Mouse (Mus musculus) limb, embryonic 12.5 days (tissue): ENCODE measurements at regions not wholly inside any gene's neighbourhood (a gene's known extent, or its start where the extent isn't known, plus 50 kb on each side); places are given as distances from the start of the nearest gene placed in this dataset.
A peak's percentile ranks its signal among the peaks of the same experiment; 100 is the strongest.

Experiments
- ATAC-seq: fragments of 200-750 bp; cut with Nextera tagmentation; 2 replicates; pipeline ENCODE4 v1.8.0; 2017; ENCODE audit warnings: low read depth, moderate TSS enrichment; ENCODE audit not compliant: insufficient number of reproducible peaks, insufficient read depth, low FRiP score, low TSS enrichment
- H3K27ac ChIP-seq: fragments of 300-500 bp; sonication (generic); 2 replicates; pipeline ENCODE4 v1.5.1; 2016; ENCODE audit warnings: mild to moderate bottlenecking, moderate library complexity
- H3K27me3 ChIP-seq: fragments of 300-500 bp; sonication (generic); 2 replicates; pipeline ENCODE4 v1.6.1; 2016; ENCODE audit warnings: mild to moderate bottlenecking, moderate library complexity
- H3K36me3 ChIP-seq: fragments of 300-500 bp; sonication (generic); 2 replicates; pipeline ENCODE4 v1.6.1; 2016; ENCODE audit warnings: mild to moderate bottlenecking, moderate library complexity
- H3K4me1 ChIP-seq: fragments of 300-500 bp; sonication (generic); replicated peaks from 2 replicates; pipeline ENCODE4 v1.6.1; 2016
- H3K4me2 ChIP-seq: fragments of 300-500 bp; sonication (generic); 2 replicates; pipeline ENCODE4 v1.6.1; 2016; ENCODE audit warnings: mild to moderate bottlenecking, moderate library complexity
- H3K4me3 ChIP-seq: fragments of 300-500 bp; sonication (generic); replicated peaks from 2 replicates; pipeline ENCODE4 v1.5.1; 2016; ENCODE audit warnings: mild to moderate bottlenecking
- H3K9ac ChIP-seq: fragments of 300-500 bp; sonication (generic); replicated peaks from 2 replicates; pipeline ENCODE4 v1.6.1; 2016; ENCODE audit warnings: mild to moderate bottlenecking, moderate library complexity
- H3K9me3 ChIP-seq: fragments of 300-500 bp; sonication (generic); 2 replicates; pipeline ENCODE4 v1.6.1; 2016; ENCODE audit warnings: mild to moderate bottlenecking, moderate library complexity
- WGBS: fragments of 180-500 bp; shearing (Covaris S2); methylation state at CpG from one replicate; pipeline ENCODE4 v1.1.7; 2016; 5-methylcytosine and 5-hydroxymethylcytosine counted together

DNA sequence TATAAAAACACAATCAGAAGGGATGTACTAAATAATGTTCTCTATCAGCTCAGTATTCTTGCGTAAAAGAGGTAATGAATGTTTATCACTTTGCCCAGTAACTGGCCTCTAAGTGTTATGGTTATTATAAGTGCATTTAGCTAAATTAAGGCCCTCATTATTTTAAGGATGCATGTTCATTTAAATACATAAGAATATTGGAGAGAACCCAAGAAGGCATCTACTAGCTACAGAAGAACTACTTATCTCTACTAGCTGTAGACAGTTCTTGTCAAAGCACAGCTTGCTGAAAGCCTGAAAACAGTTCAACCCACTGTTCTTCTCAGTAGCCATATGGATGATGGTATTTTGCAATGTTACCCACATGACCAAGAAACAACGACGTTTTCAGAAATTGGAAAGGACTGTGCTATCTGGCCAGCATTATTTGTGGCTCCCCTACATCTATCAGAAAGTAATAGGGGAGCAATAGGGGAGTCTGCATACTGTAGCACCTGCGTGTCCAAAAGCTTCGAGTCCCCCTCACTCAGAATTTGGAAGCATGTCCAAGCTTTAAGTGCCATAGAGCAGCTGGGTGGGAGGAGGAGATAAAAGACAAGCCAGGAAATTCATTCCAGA, 637.6 kb downstream of the Stpg2 start:
- Histone ChIP-seq H3K27me3 (no peaks in the 10 kb centered on the region), H3K9me3 (no peaks in the 10 kb centered on the region), H3K4me3 (no peak overlapping the region), H3K36me3 (no peaks in the 10 kb centered on the region), H3K27ac (no peak overlapping the region), H3K9ac (no peak overlapping the region), H3K4me1 (no peaks in the 10 kb centered on the region), H3K4me2 (no peak overlapping the region)
- WGBS = 84% methylated on average over 5 of the region's 5 CpGs
- ATAC-seq = no peak

DNA sequence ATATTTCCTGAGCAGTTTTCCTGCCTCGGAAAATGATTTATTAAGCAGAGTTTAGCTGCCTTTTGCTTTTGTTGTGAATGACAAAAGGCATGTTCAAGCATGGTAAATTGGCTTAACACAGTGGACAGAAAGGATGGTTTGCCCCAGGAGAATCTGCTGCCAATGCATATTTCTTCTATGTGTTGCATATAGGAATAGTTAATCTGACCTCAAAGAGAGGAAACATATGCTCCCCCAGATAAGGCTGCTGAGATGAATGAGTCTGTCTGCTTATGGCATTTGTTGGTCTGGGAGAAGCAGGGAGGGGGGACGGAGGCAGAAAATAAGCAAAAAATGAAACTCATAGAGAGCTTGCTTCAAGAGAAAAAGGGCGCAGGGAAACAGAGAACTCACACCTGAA, 638.9 kb downstream of the Stpg2 start:
- 74% methylated on average over 3 of the region's 3 CpGs for WGBS
- Histone ChIP-seq H3K4me3 (no peak overlapping the region), H3K27me3 (no peaks in the 10 kb centered on the region), H3K36me3 (no peaks in the 10 kb centered on the region), H3K9me3 (no peaks in the 10 kb centered on the region), H3K27ac (no peak overlapping the region), H3K4me2 (no peak overlapping the region), H3K4me1 (no peaks in the 10 kb centered on the region), H3K9ac (no peak overlapping the region)
- no peak for ATAC-seq

DNA sequence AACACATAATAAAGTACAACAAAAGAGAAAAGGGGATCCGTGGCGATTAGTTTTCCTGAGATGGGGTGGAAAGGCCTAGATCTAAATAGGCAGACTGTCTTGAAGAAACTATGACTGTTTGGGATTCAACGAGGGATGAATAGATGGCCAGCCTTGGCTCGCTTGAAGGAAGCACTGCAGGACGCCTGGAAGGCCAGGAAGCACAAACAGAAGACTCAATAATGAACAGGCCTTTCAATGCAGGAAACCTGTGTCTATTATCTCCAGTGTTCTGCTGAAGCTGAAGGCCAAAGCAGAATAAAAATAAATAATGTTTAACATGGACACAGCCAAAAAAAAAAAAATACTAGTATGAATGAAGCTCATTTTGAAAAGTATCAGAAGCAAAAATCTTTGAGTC, 642.3 kb downstream of the Stpg2 start:
- Histone ChIP-seq H3K9ac (no peak overlapping the region), H3K36me3 (no peaks in the 10 kb centered on the region), H3K4me3 (no peak overlapping the region), H3K27me3 (no peaks in the 10 kb centered on the region), H3K27ac (no peak overlapping the region), H3K9me3 (no peaks in the 10 kb centered on the region), H3K4me1 (no peaks in the 10 kb centered on the region), H3K4me2 (no peak overlapping the region)
- ATAC-seq = no peak
- WGBS = 77% methylated on average over 5 of the region's 5 CpGs

DNA sequence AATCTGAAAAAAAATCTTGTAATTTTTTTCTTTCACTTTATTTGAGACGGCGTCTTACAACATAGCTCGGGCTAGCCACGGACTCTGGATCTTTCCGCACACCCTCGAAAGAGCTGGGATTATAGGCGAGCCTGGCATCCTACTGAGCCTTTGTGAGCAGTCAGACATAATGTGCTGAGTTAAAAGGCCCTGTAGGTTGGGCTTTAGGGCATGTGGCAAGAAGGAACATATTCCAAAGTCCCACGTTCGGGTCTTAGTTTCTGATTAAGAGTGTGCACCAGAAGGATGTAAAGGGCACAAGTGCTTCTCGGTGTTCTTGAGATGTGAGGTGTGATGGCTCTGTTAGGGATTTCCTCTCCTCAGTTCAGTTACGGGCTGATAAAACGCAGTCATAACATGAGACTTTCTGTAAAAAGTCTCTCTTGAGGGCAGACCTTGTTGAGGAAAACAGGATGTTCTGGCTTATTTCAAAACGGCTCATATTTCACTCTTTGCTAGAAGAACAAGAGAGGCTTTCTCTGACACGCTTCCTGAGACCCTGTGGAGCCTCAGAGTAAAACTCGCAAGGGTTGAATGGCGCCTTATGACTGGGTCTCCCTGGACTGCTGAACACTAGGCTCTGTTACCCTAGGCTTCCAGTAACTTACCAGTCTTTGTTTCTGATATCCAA, 654.6 kb downstream of the Stpg2 start:
- Histone ChIP-seq H3K36me3 (no peaks in the 10 kb centered on the region), H3K9me3 (no peaks in the 10 kb centered on the region), H3K27me3 (no peaks in the 10 kb centered on the region), H3K9ac (no peak overlapping the region), H3K27ac (peak overlapping the region; percentile 97), H3K4me1 (peaks cover 27% of the 10 kb centered on the region), H3K4me3 (no peak overlapping the region), H3K4me2 (peak overlapping the region; percentile 47)
- peak; percentile 96 for ATAC-seq
- WGBS = 18% methylated on average over 16 of the region's 16 CpGs

DNA sequence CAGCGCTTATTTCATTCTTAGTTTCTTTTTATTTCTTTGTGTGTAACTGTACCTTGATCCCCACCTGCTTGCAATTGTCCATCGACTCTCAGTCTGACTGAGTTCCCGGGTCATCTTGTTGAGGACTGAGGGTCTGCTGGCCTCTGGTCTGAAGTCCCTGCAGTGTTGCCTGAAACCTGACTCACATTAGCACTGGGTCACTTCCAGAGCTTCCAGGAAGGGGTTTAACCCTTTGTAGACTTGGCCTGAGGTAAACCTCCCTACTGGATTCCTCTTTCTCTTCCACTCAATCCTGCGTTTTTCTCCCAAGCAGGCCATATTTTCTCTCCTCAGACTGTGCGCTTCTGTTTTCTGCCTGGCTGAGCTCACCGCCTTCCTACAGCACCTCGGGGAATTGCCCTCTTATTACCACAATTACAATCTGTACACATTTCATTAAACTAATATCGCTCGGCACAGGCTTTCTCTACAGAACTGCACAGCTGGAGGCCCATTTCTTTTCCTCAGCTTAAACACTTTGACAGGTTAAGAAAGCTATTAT, 655.4 kb downstream of the Stpg2 start:
- ATAC-seq = peak; percentile 77
- Histone ChIP-seq H3K27ac (peak overlapping the region; percentile 97), H3K9me3 (no peaks in the 10 kb centered on the region), H3K4me2 (peak overlapping the region; percentile 47), H3K4me3 (peak overlapping the region; percentile 17), H3K4me1 (peaks cover 27% of the 10 kb centered on the region), H3K36me3 (no peaks in the 10 kb centered on the region), H3K27me3 (no peaks in the 10 kb centered on the region), H3K9ac (0 out of 2 replicates have a peak overlapping the region, but pooled peaks have one; percentile 13)
- WGBS = 10% methylated on average over 9 of the region's 9 CpGs

DNA sequence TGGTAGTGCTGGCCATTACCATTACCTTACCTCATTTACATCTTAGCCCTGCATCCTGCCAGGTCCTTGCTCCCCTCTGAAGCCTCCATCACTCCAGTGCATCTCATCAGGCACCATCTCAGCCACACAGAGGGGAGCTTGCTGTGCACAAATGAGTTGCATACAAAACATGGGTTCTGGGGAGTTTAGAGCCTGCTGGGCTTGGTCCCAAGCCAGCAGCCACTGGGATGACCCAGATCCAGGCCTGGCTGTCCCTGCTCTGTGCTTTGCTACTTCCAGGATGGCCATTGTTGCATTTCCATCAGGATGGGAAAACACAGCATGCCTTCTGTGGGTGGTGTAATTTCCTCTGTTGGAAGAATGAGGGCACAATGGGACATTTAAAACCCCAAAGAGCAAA, 660.8 kb downstream of the Stpg2 start:
- Histone ChIP-seq H3K4me3 (no peak overlapping the region), H3K4me1 (peaks cover 10% of the 10 kb centered on the region), H3K27me3 (no peaks in the 10 kb centered on the region), H3K27ac (no peak overlapping the region), H3K4me2 (no peak overlapping the region), H3K36me3 (no peaks in the 10 kb centered on the region), H3K9me3 (no peaks in the 10 kb centered on the region), H3K9ac (no peak overlapping the region)
- no peak for ATAC-seq

DNA sequence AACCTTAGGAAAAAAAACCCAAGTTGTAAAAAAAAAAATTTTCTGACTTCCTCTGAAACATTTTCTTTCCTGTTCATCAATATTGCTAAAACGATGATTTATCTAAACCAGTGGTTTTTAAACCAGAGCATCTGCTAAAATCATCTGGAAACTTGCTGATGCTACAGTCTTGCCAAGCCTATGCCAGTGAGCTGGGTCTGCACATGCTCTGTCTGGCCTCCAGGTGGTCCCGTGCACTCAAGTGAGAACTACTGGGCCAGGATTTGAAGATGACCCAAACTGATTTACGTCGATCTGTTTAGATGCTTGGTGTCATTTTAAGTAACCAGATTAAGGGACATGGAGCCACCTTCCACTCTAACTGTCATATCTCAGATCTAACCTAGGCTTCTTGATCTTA, 661.5 kb downstream of the Stpg2 start:
- no peaks in the 10 kb centered on the region for H3K36me3 ChIP-seq
- no peaks in the 10 kb centered on the region for H3K27me3 ChIP-seq
- WGBS = 83% methylated on average over 4 of the region's 4 CpGs
- no peak overlapping the region for H3K4me2 ChIP-seq
- no peak overlapping the region for H3K4me3 ChIP-seq
- H3K9ac ChIP-seq = no peak overlapping the region
- no peak overlapping the region for H3K27ac ChIP-seq
- ATAC-seq = no peak
- H3K4me1 ChIP-seq = peaks cover 3% of the 10 kb centered on the region; the same call in 1 of the 2 replicates
- H3K9me3 ChIP-seq = no peaks in the 10 kb centered on the region

DNA sequence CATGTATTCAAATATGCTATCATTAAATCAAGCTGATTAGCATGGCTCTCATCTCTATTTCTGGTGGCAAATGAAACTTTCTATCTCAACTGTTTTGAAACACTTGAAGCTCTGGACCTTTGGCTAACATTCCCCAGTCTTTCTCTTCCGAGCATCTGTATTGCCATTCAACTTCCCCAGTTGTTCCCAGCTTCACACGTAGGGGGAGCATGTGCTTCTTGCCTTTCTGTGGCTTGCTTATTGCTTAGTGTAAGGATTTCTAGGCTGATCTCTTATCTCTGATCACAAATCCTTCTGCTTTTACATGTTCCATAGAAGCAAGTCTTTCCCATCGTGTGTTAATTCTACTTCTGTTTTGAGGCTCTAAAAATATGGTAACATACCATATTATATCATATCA, 662.0 kb downstream of the Stpg2 start:
- H3K9ac ChIP-seq = no peak overlapping the region
- H3K4me1 ChIP-seq = 0 out of 2 replicates have a peak, but pooled peaks cover 2% of the 10 kb centered on the region
- H3K27me3 ChIP-seq = no peaks in the 10 kb centered on the region
- H3K36me3 ChIP-seq = no peaks in the 10 kb centered on the region
- no peak overlapping the region for H3K4me3 ChIP-seq
- WGBS = 77% methylated on average over 3 of the region's 3 CpGs
- no peaks in the 10 kb centered on the region for H3K9me3 ChIP-seq
- no peak overlapping the region for H3K27ac ChIP-seq
- ATAC-seq = no peak
- H3K4me2 ChIP-seq = no peak overlapping the region

DNA sequence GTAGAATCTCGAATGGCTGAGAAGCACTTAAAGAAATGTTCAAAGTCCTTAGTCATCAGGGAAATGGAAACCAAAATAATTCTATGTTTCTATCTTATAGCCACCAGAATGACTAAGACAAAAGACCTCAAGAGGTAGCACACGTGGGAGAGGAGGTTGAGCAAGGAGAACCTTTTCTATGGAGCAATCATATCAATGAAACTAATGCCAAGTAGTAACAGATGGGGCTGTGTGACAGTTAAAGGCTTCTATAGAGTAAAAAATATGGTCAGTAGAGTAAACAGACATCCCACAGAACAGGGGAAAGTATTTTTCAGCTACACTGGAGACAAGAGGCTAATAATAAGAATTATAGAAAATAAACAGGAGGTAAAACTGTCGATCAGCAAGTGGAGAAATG, 664.3 kb downstream of the Stpg2 start:
- Histone ChIP-seq H3K4me3 (no peak overlapping the region), H3K4me1 (0 out of 2 replicates have a peak, but pooled peaks cover 2% of the 10 kb centered on the region), H3K9me3 (no peaks in the 10 kb centered on the region), H3K4me2 (no peak overlapping the region), H3K27me3 (no peaks in the 10 kb centered on the region), H3K9ac (no peak overlapping the region), H3K36me3 (no peaks in the 10 kb centered on the region), H3K27ac (no peak overlapping the region)
- WGBS = 90% methylated on average over 3 of the region's 3 CpGs
- no peak for ATAC-seq

DNA sequence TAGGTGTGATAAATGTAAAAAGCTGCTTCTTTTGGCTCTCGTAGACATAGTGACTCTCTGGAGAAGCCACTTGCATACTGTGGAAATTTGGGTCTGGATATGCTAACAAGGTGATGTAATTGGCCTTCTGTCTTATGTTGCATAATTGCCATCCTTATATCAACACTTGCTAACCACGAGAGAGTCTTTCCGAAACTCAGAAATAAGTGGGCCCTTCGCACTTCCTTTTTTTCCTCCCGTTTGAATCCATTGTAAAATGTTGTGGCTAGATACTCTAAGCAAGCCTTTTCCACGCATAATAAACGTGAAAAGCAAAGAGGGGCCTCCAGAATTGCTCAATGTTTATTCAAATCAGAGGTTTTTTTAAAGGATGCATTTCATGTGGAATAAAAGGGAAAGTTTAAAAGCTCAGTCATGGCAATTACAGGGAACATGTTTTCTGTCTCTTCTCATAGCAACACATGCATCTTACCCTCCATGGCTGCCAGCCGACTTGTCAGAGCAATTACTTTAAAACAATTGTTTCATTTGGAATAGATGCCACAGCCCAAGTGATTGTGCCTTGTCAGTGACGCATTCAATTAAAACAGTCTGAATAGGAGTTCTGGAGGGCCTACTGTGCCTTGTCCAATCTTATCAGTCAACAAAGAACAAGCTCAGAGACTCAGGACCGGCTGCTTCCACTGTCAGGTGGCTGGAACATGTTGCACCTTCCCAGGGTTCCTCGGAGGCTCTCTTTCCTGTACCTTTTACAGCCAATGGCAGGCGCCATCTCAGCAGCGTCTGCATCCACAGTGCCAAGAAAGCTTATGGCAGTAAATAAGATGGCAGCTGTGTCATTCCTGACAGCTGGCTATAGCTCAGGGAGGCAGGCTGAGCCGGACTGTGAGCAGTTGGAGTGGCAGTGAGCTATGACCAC, 680.7 kb downstream of the Stpg2 start:
- no peak overlapping the region for H3K27ac ChIP-seq
- WGBS = 74% methylated on average over 14 of the region's 14 CpGs

DNA sequence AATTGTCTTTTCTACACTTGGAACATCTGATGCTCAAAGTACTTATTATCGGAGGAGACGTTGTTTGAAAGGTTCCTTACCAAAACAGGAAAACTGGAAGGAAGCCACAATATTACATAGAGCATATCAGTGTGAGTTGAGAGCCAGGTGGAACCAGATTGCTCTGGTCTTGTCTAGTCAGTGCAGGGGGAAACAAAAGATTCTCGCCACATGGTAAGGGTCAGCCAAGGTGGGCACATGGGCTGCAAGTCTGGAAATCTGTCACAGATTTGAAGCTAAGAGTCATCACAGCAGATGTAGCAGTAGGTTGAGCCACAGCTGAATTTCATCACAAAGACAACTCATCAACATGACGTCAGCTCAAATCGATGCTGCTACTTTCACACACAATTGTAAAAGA, 681.8 kb downstream of the Stpg2 start:
- no peak for ATAC-seq
- Histone ChIP-seq H3K27me3 (no peaks in the 10 kb centered on the region), H3K27ac (no peak overlapping the region), H3K4me3 (no peak overlapping the region), H3K9ac (no peak overlapping the region), H3K36me3 (no peaks in the 10 kb centered on the region), H3K9me3 (no peaks in the 10 kb centered on the region), H3K4me1 (no peaks in the 10 kb centered on the region), H3K4me2 (no peak overlapping the region)
- WGBS = 85% methylated on average over 5 of the region's 5 CpGs

More for the DNA sequence above, 680.7 kb downstream of the Stpg2 start:
- no peak overlapping the region for H3K9ac ChIP-seq
- no peaks in the 10 kb centered on the region for H3K9me3 ChIP-seq
- H3K4me1 ChIP-seq = no peaks in the 10 kb centered on the region
- no peak overlapping the region for H3K4me2 ChIP-seq
- H3K4me3 ChIP-seq = no peak overlapping the region
- no peaks in the 10 kb centered on the region for H3K36me3 ChIP-seq
- ATAC-seq = no peak
- no peaks in the 10 kb centered on the region for H3K27me3 ChIP-seq
